Mouse (Mus musculus): Measurements from ENCODE around the gene Tmprss3. TPM values are rescaled to one million over a fixed set of nuclear protein-coding genes. Genes with fewer than 3 reads are reported as not detected.

The Tmprss3 gene
- 0.35 and 2.6 TPM in 2 replicates for total RNA-seq (2014; fragmentation: Nextera tagmentation)
- 0.42 TPM in 1 of 2 replicates, not detected in the other for total RNA-seq (2017)

- no peak for ATAC-seq (replicated peaks; ENCODE audit: low FRiP score, low TSS enrichment, poor library complexity, severe bottlenecking)
Observed at GRCm38 (mm10) chr17:31198877-31199276, at the start of gene Tmprss3. Gene Tmprss3, minus strand, starts transcription at chr17:31198977.

DNA sequence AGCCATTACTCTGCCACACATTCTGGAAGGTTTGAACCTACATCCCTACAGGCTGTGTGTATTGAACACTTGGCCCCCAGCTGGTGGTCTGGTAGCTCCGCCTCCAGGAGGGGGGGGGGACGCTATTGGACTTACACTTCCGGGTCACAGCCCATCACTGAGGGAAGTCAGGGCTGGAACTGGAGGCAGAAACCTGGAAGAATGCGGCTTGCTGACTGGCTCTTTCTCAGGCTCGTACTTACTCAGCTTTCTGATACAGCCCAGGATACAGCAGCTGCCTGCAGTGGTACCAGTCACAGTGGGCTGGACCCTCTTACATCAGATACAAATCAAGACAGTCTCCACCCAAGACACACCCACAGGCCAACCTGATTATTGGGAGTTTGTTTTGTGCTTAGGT, 48.4 kb upstream of the Tmprss3 start:
- ATAC-seq (replicated peaks; ENCODE audit: low FRiP score, low TSS enrichment, poor library complexity, severe bottlenecking): peak; percentile 30; the same call in 1 of the 2 replicates

DNA sequence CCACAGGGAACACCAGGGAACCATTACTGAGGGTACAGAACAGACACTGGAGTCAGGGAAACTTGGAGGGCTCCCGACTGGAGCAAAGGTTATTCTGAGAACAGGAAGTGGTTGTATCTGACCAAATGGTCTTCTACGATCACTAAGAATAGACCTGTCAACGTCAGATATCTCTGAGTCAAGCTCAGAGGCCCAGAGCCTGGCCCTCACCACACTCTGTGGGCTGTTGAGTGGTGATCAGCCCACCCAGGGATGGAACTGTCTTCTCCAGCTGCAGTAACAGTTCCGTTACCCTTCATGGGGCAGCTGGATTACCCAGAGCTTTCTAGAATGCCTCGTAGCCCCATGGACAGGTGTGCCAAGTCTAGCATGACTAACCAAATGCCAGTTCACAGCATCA, 46.5 kb upstream of the Tmprss3 start:
- ATAC-seq (replicated peaks; ENCODE audit: low FRiP score, low TSS enrichment, poor library complexity, severe bottlenecking): no peak

DNA sequence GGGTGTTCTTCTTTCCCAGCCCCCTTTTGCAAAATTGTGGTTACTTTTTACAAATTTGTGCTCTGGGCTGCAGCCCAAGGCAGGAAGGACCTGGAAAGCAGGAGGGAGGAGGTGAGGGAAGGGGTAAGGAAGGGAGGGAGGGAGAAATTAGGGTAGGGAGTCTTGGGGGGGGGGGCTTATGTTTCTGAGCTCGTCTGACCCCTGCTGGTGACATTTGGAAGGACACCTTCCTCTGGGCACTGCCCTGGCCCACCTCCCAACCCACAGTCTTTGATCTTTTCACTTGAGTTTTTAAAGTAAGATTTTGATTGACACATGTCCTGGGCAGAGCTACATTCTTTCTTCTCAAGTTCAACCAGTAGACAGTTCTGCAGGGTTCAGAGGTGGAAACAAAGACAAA, 44.0 kb upstream of the Tmprss3 start:
- no peak for ATAC-seq (replicated peaks; ENCODE audit: low FRiP score, low TSS enrichment, poor library complexity, severe bottlenecking)

- no peak for ATAC-seq (replicated peaks; ENCODE audit: low FRiP score, low TSS enrichment, poor library complexity, severe bottlenecking)
Observed at GRCm38 (mm10) chr17:31241156-31241555, 42.4 kb upstream of the Tmprss3 start.

DNA sequence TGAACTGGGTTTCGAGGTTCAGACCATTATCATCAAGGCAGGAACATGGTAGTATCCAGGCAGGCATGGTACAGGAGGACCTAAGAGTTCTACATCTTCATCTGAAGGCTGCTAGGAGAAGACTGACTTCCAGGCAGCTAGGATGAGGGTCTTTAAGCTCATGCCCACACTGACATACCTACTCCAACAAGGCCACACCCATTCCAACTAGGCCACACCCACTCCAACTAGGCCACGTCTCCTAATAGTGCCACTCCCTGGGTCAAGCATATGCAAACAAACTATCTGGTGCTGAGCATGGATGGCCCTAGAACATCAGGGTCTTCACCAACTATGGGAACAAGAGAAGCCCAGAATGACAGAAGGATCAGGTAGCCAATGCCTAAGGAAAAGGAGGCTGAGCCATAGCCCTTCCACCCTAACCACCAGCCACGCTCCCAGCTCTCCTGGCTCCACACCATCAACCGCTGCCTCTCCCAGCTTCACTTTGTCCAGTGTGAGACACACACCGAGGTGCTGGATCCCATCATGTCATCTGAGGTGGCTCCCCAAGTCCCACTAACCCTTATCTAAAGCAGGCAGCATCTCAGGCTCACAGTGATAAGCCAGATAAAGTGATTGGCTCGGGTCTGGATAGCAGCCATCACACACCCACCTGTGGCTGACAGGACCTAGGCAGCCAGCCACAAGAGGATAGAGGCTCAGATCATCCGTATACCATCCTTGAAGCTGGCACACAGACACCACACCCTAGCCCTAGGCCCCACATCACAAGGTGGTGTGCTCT, 39.6 kb upstream of the Tmprss3 start:
- ATAC-seq (replicated peaks; ENCODE audit: low FRiP score, low TSS enrichment, poor library complexity, severe bottlenecking): peak; percentile 77

- ATAC-seq (replicated peaks; ENCODE audit: low FRiP score, low TSS enrichment, poor library complexity, severe bottlenecking): no peak
Observed at GRCm38 (mm10) chr17:31235915-31236314, 37.1 kb upstream of the Tmprss3 start.

GRCm38 (mm10) chr17:31232251-31233010, 33.7 kb upstream of the Tmprss3 start:
- no peak for ATAC-seq (replicated peaks; ENCODE audit: low FRiP score, low TSS enrichment, poor library complexity, severe bottlenecking)

GRCm38 (mm10) chr17:31231780-31232179, 33.0 kb upstream of the Tmprss3 start:
- no peak for ATAC-seq (replicated peaks; ENCODE audit: low FRiP score, low TSS enrichment, poor library complexity, severe bottlenecking)

GRCm38 (mm10) chr17:31226931-31227330, 28.2 kb upstream of the Tmprss3 start:
- ATAC-seq (replicated peaks; ENCODE audit: low FRiP score, low TSS enrichment, poor library complexity, severe bottlenecking): no peak

DNA sequence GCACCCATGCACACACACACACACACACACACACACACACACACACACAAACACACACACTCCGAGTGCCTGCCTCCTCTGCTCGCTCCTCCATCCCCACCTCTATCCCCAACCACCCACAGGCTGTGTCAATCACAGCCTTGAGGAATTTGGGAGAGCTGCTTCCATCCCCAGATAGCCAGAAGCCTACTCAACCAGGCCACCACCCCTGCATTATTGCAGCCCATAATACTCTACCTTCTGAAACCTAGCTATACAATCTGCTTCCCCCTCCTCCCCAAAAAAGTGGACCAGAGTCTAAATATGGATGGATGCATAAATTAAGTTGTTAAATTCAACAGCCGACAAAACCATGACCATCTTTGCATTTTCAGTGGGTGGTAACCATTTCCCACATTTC, 27.6 kb upstream of the Tmprss3 start:
- ATAC-seq (replicated peaks; ENCODE audit: low FRiP score, low TSS enrichment, poor library complexity, severe bottlenecking): no peak

GRCm38 (mm10) chr17:31224591-31224990, 25.8 kb upstream of the Tmprss3 start:
- no peak for ATAC-seq (replicated peaks; ENCODE audit: low FRiP score, low TSS enrichment, poor library complexity, severe bottlenecking)

DNA sequence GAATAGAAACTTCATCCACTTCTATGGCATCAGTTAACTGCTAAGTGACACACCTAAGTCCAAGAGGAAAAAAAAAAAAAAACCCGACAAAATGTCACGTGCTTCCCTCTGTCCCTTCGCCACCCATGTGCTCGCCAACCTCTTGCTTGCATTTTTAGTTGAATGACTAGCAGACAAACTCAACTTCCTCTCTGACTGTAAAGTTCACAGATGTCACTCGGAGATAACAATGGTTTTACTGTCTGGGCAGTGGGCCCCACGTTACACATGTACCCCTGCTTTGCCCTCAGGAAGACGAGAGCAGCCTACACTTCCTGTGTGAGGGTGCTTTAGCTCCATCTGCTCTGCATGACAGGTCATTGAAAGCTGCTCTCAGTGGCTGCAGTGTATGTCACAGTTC, 25.1 kb upstream of the Tmprss3 start:
- ATAC-seq (replicated peaks; ENCODE audit: low FRiP score, low TSS enrichment, poor library complexity, severe bottlenecking): no peak; the same call in 1 of the 2 replicates

DNA sequence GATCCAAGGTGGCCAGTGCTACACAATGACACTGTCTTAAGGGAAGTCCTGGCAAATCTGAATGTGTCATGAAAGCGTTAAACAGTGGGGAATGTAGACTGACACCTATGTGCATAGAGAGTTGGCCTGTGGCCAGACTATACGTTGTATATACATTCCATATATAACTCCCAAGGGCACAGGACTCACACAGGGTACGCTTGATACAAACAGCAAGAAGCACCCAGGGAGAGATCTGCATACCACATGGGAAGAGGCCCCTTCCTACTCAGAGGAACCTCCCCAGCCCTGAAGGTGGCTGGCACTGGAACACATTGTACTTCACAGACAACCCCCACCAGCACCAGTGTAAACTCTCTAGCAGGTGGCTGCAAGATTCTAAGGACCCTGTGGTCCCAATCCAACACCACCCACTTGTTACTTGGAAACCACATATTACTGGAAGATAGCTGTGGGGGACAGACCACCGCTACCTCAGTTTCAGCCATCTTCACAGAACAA, 24.1 kb upstream of the Tmprss3 start:
- ATAC-seq (replicated peaks; ENCODE audit: low FRiP score, low TSS enrichment, poor library complexity, severe bottlenecking): 0 out of 2 replicates have a peak, but pooled peaks have one; percentile 24

DNA sequence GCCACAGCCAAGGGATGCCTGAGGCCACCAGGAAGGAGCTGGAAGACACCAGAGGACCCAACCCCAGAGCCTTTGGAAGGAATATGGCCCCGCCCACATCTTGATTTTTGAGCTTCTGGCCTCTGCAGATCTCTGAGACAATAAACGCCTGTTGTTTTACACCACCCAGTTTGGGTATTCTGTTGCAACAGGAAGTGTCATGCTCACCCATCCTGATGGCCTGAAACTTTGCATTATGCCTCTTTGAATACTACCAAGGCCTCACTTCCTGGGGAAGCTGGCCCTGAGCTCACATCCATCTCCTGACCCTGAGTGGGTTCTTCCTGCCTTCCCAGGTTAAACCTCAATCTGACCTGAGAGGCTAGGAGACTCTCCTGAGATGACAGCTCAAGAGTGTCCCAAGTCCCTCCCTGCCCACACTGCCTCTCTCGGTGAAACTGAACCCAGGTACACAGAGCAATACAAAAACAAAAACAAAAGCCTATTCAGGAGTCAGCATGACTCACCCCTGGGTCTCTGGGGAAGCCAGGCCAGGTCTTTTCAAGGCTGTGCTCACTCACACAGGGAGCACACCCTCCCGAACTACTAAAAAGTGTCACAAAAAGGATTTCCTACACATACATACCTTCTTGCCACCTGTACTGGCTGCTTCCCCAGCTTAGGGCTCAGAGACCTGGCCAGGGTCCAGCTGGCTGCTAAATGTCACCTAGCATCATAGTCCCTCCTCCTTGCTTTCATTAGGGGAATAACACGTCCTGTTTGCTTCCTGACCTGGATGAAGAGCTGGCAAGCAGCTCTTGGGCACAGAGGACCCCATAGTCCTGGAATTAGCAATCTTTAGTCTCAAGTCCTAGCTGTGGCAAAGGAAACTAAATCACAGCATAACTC, 17.5 kb upstream of the Tmprss3 start:
- no peak for ATAC-seq (replicated peaks; ENCODE audit: low FRiP score, low TSS enrichment, poor library complexity, severe bottlenecking)

DNA sequence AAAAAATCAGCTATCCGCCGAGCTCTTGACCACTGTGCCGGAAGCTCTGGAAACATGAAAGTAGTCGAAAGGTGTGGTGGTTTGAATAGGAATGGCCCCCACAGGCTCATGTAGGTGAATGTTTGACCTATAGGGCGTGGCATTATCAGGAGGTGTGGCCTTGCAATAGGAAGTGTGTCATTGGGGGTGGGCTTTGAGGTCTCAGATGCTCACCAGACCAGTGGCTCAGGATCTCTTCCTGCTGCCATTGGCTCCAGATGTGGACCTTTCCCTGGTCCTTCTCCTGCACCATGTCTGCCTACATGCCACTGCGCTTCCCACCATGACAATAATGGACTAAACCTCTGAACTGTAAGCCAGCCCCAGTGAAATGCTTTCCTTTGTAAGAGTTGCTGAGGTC, 13.1 kb upstream of the Tmprss3 start:
- ATAC-seq (replicated peaks; ENCODE audit: low FRiP score, low TSS enrichment, poor library complexity, severe bottlenecking): no peak

DNA sequence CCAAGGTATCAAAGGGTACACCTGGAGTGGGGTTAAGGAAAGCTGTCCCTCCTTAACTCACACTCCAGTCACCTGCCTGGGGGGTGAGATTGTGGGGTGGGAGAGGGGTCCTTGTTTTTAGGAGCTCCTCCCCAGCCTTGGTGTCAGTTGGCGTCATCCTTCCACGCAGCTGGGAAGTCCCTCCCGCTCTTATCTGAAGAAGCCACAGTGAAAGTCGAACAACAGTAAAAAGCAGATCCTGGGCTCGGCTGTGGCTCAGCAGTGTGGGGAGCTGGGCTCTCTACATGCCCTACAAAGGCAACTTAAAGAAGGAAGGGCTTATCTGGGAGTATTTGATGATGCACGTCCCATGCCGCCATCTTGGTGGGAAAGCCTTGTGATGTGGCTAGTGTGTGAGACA, 11.5 kb upstream of the Tmprss3 start:
- ATAC-seq (replicated peaks; ENCODE audit: low FRiP score, low TSS enrichment, poor library complexity, severe bottlenecking): peak; percentile 81

GRCm38 (mm10) chr17:31209376-31209930, 10.7 kb upstream of the Tmprss3 start:
- no peak for ATAC-seq (replicated peaks; ENCODE audit: low FRiP score, low TSS enrichment, poor library complexity, severe bottlenecking)

- ATAC-seq (replicated peaks; ENCODE audit: low FRiP score, low TSS enrichment, poor library complexity, severe bottlenecking): no peak
Observed at GRCm38 (mm10) chr17:31208654-31209053, 9.9 kb upstream of the Tmprss3 start.

All from megakaryocyte-erythroid progenitor cell, adult 5-6 weeks (primary cell).